Mouse (Mus musculus): ENCODE measurements around the gene Ms4a6b. TPM values are rescaled to one million over a fixed set of nuclear protein-coding genes. Genes with fewer than 3 reads are reported as not detected.
"Not testable (repeated sequence)": the region's sequence is repeated elsewhere in the genome, so short reads cannot be mapped to it uniquely, and the experiment has no call there.

The Ms4a6b gene
- polyA plus RNA-seq, 1 experiment, result not detected

- TF ChIP-seq SRF (IDR thresholded peaks at IDR 0.05; ENCODE audit: control insufficient read depth, insufficient read length, low read depth) (no peak), USF1 (IDR thresholded peaks at IDR 0.05; ENCODE audit: low read depth) (no peak), MYOD1 (IDR thresholded peaks at IDR 0.05; ENCODE audit: control insufficient read depth in 1 of 3, insufficient read length in 2 of 3, low read depth in 2 of 3) (no peak)
- H3K4me2 ChIP-seq (ENCODE audit: low read depth), result no peak overlapping the region
- H3ac ChIP-seq (ENCODE audit: control insufficient read depth, insufficient read length), result no peak overlapping the region
- H3K36me3 ChIP-seq (ENCODE audit: control insufficient read depth, insufficient read depth), result no peaks in the 10 kb centered on the region
- H3K4me3 ChIP-seq, result no peak overlapping the region
- no peaks in the 10 kb centered on the region for H3K79me2 ChIP-seq (ENCODE audit: control insufficient read depth, insufficient read depth)
- no peaks in the 10 kb centered on the region for H3K27me3 ChIP-seq (ENCODE audit: control insufficient read depth, insufficient read depth, insufficient read length)
Observed at GRCm38 (mm10) chr19:11533421-11533820, 17.1 kb downstream of the Ms4a6b start.

DNA sequence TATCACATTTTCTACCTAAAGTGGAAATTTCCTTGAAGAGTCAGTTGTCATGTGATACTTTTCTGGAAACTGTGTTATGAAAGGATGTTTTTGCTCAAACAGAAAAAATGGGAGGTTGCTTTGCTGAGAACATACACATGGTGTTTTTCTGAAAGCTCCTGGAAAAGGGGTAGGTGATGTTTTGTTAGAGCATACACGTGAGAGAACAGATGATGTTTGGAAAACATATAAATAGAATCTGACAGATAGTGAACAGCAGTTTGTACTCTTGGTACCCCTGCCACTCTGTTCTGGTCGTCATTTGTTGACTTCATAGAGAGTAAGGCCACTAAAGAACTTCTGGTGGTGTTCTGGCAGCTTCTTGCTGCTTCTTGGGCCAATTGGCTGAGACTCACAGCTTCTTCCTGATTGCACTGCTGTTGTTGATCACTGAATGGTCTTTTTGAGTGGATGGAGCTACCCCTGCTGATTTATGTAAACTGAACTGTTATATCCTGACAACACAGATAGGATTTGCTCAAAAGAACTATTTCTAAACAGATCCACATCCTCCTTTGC is 17.7 kb downstream of the Ms4a6b start:
- TF ChIP-seq MYOD1 (IDR thresholded peaks at IDR 0.05; ENCODE audit: control insufficient read depth in 1 of 3, insufficient read length in 2 of 3, low read depth in 2 of 3), result no peak
- no peak for TF ChIP-seq POLR2A (IDR thresholded peaks at IDR 0.05; ENCODE audit: insufficient read length, low read depth)
- TF ChIP-seq REST (IDR thresholded peaks at IDR 0.05; ENCODE audit: insufficient read depth, insufficient read length), result no peak
- no peak for TF ChIP-seq MYOG (IDR thresholded peaks at IDR 0.05; ENCODE audit: control insufficient read depth in 1 of 3, insufficient read depth in 1 of 3, insufficient read length in 2 of 3, low read depth in 2 of 3)
- TF ChIP-seq POLR2AphosphoS2 (IDR thresholded peaks at IDR 0.05; ENCODE audit: insufficient read length, low read depth), result no peak
- no peak for TF ChIP-seq CEBPB (IDR thresholded peaks at IDR 0.05; ENCODE audit: insufficient read depth, poor library complexity, severe bottlenecking)
- TF ChIP-seq SRF (IDR thresholded peaks at IDR 0.05; ENCODE audit: control insufficient read depth, insufficient read length, low read depth), result no peak
- TF ChIP-seq E2F4 (IDR thresholded peaks at IDR 0.05; ENCODE audit: insufficient read depth), result no peak
- TF ChIP-seq USF1 (IDR thresholded peaks at IDR 0.05; ENCODE audit: low read depth), result no peak
- no peak for TF ChIP-seq TCF12 (IDR thresholded peaks at IDR 0.05; ENCODE audit: insufficient read depth, poor library complexity, severe bottlenecking)
- TF ChIP-seq TCF3 (IDR thresholded peaks at IDR 0.05; ENCODE audit: insufficient read length, low read depth), result no peak
- Histone ChIP-seq H3K4me2 (ENCODE audit: low read depth) (no peak overlapping the region), H3K79me2 (ENCODE audit: control insufficient read depth, insufficient read depth) (no peaks in the 10 kb centered on the region), H3K4me3 (no peak overlapping the region), H3ac (ENCODE audit: control insufficient read depth, insufficient read length) (no peak overlapping the region), H3K27me3 (ENCODE audit: control insufficient read depth, insufficient read depth, insufficient read length) (no peaks in the 10 kb centered on the region), H3K36me3 (ENCODE audit: control insufficient read depth, insufficient read depth) (no peaks in the 10 kb centered on the region)

DNA sequence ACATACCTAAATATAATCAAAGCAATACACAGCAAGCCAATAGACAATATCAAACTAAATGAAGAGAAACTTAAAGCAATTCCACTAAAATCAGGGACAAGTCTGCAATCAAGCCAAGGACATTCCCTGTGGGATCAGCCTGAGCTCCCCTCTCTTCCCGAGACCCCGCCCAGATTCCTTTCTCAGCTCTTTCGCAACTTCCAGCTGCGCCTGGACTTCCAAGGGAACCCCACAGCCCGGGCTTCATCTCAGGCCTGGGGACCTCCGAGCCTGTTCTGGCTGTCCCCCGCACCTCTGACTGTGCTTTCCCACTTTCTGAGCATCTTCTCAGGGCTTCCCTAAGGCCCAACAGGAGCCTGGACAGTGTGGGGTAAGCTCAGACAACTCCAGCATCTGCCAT is 20.3 kb downstream of the Ms4a6b start, which contains the start of gene Ms4a4d:
Gene Ms4a4d (plus strand): TSS at position 209 of the 400 bp plus-strand sequence.
- TF ChIP-seq CEBPB (IDR thresholded peaks at IDR 0.05; ENCODE audit: insufficient read depth, poor library complexity, severe bottlenecking) (no peak), POLR2AphosphoS2 (IDR thresholded peaks at IDR 0.05; ENCODE audit: insufficient read length, low read depth) (no peak), TCF3 (IDR thresholded peaks at IDR 0.05; ENCODE audit: insufficient read length, low read depth) (no peak), E2F4 (IDR thresholded peaks at IDR 0.05; ENCODE audit: insufficient read depth) (no peak), MYOG (IDR thresholded peaks at IDR 0.05; ENCODE audit: control insufficient read depth in 1 of 3, insufficient read depth in 1 of 3, insufficient read length in 2 of 3, low read depth in 2 of 3) (no peak), TCF12 (IDR thresholded peaks at IDR 0.05; ENCODE audit: insufficient read depth, poor library complexity, severe bottlenecking) (no peak), MAX (IDR thresholded peaks at IDR 0.05; ENCODE audit: low read depth) (no peak), POLR2A (IDR thresholded peaks at IDR 0.05; ENCODE audit: insufficient read length, low read depth) (no peak), REST (IDR thresholded peaks at IDR 0.05; ENCODE audit: insufficient read depth, insufficient read length) (no peak), USF1 (IDR thresholded peaks at IDR 0.05; ENCODE audit: low read depth) (no peak), SRF (IDR thresholded peaks at IDR 0.05; ENCODE audit: control insufficient read depth, insufficient read length, low read depth) (no peak), MYOD1 (IDR thresholded peaks at IDR 0.05; ENCODE audit: control insufficient read depth in 1 of 3, insufficient read length in 2 of 3, low read depth in 2 of 3) (no peak)
- Histone ChIP-seq H3ac (ENCODE audit: control insufficient read depth, insufficient read length) (no peak within 1 kb of the TSS), H3K79me2 (ENCODE audit: control insufficient read depth, insufficient read depth) (no peaks in the 10 kb centered on the region), H3K36me3 (ENCODE audit: control insufficient read depth, insufficient read depth) (no peaks in the 10 kb centered on the region), H3K27me3 (ENCODE audit: control insufficient read depth, insufficient read depth, insufficient read length) (no peaks in the 10 kb centered on the region), H3K4me3 (no peak within 1 kb of the TSS), H3K4me2 (ENCODE audit: low read depth) (no peak within 1 kb of the TSS)

- Histone ChIP-seq H3K4me2 (ENCODE audit: low read depth) (no peak overlapping the region), H3K79me2 (ENCODE audit: control insufficient read depth, insufficient read depth) (no peaks in the 10 kb centered on the region), H3K36me3 (ENCODE audit: control insufficient read depth, insufficient read depth) (no peaks in the 10 kb centered on the region), H3K27me3 (ENCODE audit: control insufficient read depth, insufficient read depth, insufficient read length) (no peaks in the 10 kb centered on the region), H3K4me3 (no peak overlapping the region), H3ac (ENCODE audit: control insufficient read depth, insufficient read length) (no peak overlapping the region)
- TF ChIP-seq CEBPB (IDR thresholded peaks at IDR 0.05; ENCODE audit: insufficient read depth, poor library complexity, severe bottlenecking) (no peak), SRF (IDR thresholded peaks at IDR 0.05; ENCODE audit: control insufficient read depth, insufficient read length, low read depth) (no peak), MYOG (IDR thresholded peaks at IDR 0.05; ENCODE audit: control insufficient read depth in 1 of 3, insufficient read depth in 1 of 3, insufficient read length in 2 of 3, low read depth in 2 of 3) (no peak), E2F4 (IDR thresholded peaks at IDR 0.05; ENCODE audit: insufficient read depth) (no peak), POLR2A (IDR thresholded peaks at IDR 0.05; ENCODE audit: insufficient read length, low read depth) (no peak), POLR2AphosphoS2 (IDR thresholded peaks at IDR 0.05; ENCODE audit: insufficient read length, low read depth) (no peak), MYOD1 (IDR thresholded peaks at IDR 0.05; ENCODE audit: control insufficient read depth in 1 of 3, insufficient read length in 2 of 3, low read depth in 2 of 3) (no peak), TCF3 (IDR thresholded peaks at IDR 0.05; ENCODE audit: insufficient read length, low read depth) (no peak), REST (IDR thresholded peaks at IDR 0.05; ENCODE audit: insufficient read depth, insufficient read length) (no peak), USF1 (IDR thresholded peaks at IDR 0.05; ENCODE audit: low read depth) (no peak), TCF12 (IDR thresholded peaks at IDR 0.05; ENCODE audit: insufficient read depth, poor library complexity, severe bottlenecking) (no peak), MAX (IDR thresholded peaks at IDR 0.05; ENCODE audit: low read depth) (no peak)
Observed at GRCm38 (mm10) chr19:11537336-11537735, 21.0 kb downstream of the Ms4a6b start.

- not testable (repeated sequence) for H3K79me2 ChIP-seq (ENCODE audit: control insufficient read depth, insufficient read depth); H3ac ChIP-seq (ENCODE audit: control insufficient read depth, insufficient read length); H3K4me3 ChIP-seq; H3K4me2 ChIP-seq (ENCODE audit: low read depth); H3K27me3 ChIP-seq (ENCODE audit: control insufficient read depth, insufficient read depth, insufficient read length); H3K36me3 ChIP-seq (ENCODE audit: control insufficient read depth, insufficient read depth)
Observed at GRCm38 (mm10) chr19:11540166-11540821, 24.0 kb downstream of the Ms4a6b start.

GRCm38 (mm10) chr19:11544383-11544782 is 28.1 kb downstream of the Ms4a6b start:
- H3ac ChIP-seq (ENCODE audit: control insufficient read depth, insufficient read length); H3K27me3 ChIP-seq (ENCODE audit: control insufficient read depth, insufficient read depth, insufficient read length); H3K36me3 ChIP-seq (ENCODE audit: control insufficient read depth, insufficient read depth); H3K4me2 ChIP-seq (ENCODE audit: low read depth); H3K79me2 ChIP-seq (ENCODE audit: control insufficient read depth, insufficient read depth); H3K4me3 ChIP-seq: not testable (repeated sequence)
